Mouse (Mus musculus) heart, postnatal 0 days (tissue): ENCODE measurements around the gene Fam183b. TPM values are rescaled to one million over a fixed set of nuclear protein-coding genes. Genes with fewer than 3 reads are reported as not detected.
"Not testable (repeated sequence)": the region's sequence is repeated elsewhere in the genome, so short reads cannot be mapped to it uniquely, and the experiment has no call there.

Source experiments
- ATAC-seq: fragments of 200-750 bp; cut with Nextera tagmentation; 2 replicates; pipeline ENCODE4 v1.8.0; 2017; ENCODE audit warnings: low read depth, moderate number of reproducible peaks, moderate library complexity; ENCODE audit not compliant: insufficient read depth
- DNase-seq: peaks from one replicate; pipeline ENCODE4 v3.0.0-alpha.2; 2016; ENCODE audit warnings: low spot score
- H3K27ac ChIP-seq: fragments of 300-500 bp; sonication (generic); 2 replicates; pipeline ENCODE4 v1.5.1; 2014; ENCODE audit warnings: low read depth, mild to moderate bottlenecking
- H3K27me3 ChIP-seq: fragments of 300-500 bp; sonication (generic); 2 replicates; pipeline ENCODE4 v1.6.1; 2014; ENCODE audit warnings: low read length, mixed read lengths; ENCODE audit not compliant: control insufficient read depth, insufficient read depth
- H3K36me3 ChIP-seq: fragments of 300-500 bp; sonication (generic); replicated peaks from 2 replicates; pipeline ENCODE4 v1.6.1; 2014; ENCODE audit warnings: low read length, mixed read lengths; ENCODE audit not compliant: control insufficient read depth, insufficient read depth
- H3K4me1 ChIP-seq: fragments of 300-500 bp; sonication (generic); 2 replicates; pipeline ENCODE4 v1.6.1; 2014; ENCODE audit warnings: antibody characterized with exemption; ENCODE audit not compliant: control insufficient read depth, insufficient read depth
- H3K4me2 ChIP-seq: fragments of 300-500 bp; sonication (generic); 2 replicates; pipeline ENCODE4 v1.6.1; 2014; ENCODE audit warnings: low read depth, mild to moderate bottlenecking, low read length, moderate library complexity
- H3K4me3 ChIP-seq: fragments of 300-500 bp; sonication (generic); 2 replicates; pipeline ENCODE4 v1.5.1; 2014; ENCODE audit warnings: low read depth, low read length
- H3K9ac ChIP-seq: fragments of 300-500 bp; sonication (generic); replicated peaks from 2 replicates; pipeline ENCODE4 v1.6.1; 2014; ENCODE audit warnings: low read depth, low read length, mixed read lengths
- H3K9me3 ChIP-seq: fragments of 300-500 bp; sonication (generic); replicated peaks from 2 replicates; pipeline ENCODE4 v1.6.1; 2016; ENCODE audit warnings: low read length; ENCODE audit not compliant: control insufficient read depth
- CTCF ChIP-seq: IDR thresholded peaks from 2 replicates; pipeline ENCODE4 v1.5.1; 2016; ENCODE audit warnings: antibody characterized with exemption, control low read depth, low read depth
- EP300 ChIP-seq: IDR thresholded peaks from 2 replicates; pipeline ENCODE4 v1.6.1; 2016; ENCODE audit warnings: antibody characterized with exemption, low read depth
- WGBS: fragments of 180-500 bp; shearing (Covaris S2); extraction: QIAGEN DNeasy Blood & Tissue Kit; methylation state at CpG from one replicate; pipeline ENCODE4 v1.1.7; 2014; 5-methylcytosine and 5-hydroxymethylcytosine counted together
- polyA plus RNA-seq: library from polyadenylated mRNA; unstranded; fragments of >200 nt; fragmentation: Nextera tagmentation; extraction: Ambion mirVana; gene quantifications from 2 replicates; pipeline ENCODE4 v1.2.1, GENCODE M21; 2015
- total RNA-seq: library from RNA; depleted of rRNA; stranded (reverse); fragments of >200 nt; gene quantifications from 2 replicates; pipeline ENCODE4 v1.2.3, GENCODE M21; 2014; ENCODE audit warnings: low replicate concordance; rRNA removed

Fam183b gene
- total and polyA plus RNA-seq, 2 experiments from 2014 or later = 0.87 TPM; not detected in 1

DNA sequence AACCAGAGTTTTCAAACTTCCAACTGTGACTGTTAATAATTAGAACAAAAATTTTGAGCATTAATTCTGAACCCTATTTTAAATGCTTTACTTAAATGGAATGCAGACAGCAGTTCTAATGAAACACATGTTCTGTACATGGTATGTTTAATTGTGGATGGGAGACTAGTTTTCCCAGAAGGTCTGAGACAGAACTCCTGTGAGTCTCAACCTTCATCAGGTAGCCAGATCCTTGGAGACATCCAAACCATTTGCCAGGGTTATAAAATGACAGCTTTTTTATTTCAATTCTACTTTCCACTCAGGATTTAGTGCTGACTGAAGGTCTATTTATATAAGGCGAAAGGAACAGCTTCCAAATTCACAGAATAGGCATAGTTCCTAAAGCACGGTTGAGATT lies 49.3 kb downstream of the Fam183b start, which contains the start of gene Olfr316:
Gene Olfr316 (plus strand): TSS at position 301 of the 400 bp plus-strand sequence.
- DNase-seq (no peak), ATAC-seq (no peak)
- TF ChIP-seq CTCF (no peak), EP300 (no peak)
- H3K27me3 ChIP-seq = no peaks in the 10 kb centered on the region
- no peaks in the 10 kb centered on the region for H3K36me3 ChIP-seq
- no peak within 1 kb of the TSS for H3K27ac ChIP-seq
- H3K4me2 ChIP-seq = no peak within 1 kb of the TSS
- 73% methylated on average over 2 of the region's 2 CpGs for WGBS
- no peak within 1 kb of the TSS for H3K4me3 ChIP-seq
- no peaks in the 10 kb centered on the region for H3K4me1 ChIP-seq
- H3K9me3 ChIP-seq = no peaks in the 10 kb centered on the region
- H3K9ac ChIP-seq = no peak within 1 kb of the TSS

DNA sequence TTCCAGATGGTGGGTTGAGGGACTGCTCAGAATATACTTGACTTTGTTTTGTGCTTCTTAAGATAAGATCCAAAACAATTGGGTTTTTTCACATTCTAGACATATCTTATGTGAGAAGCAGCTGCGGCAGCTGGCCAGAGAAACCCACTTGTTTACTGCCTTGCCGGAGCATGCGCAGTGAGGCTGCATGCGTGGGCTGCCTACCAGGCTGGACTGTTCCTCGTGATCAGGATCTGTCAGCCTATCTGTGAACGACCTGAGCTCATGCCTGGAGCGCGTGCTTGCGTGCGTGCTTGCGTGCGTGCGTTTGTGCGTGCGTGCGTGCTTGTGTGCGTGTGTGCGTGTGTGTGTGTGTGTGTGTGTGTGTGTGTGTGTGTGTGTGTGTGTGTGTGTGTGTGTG lies 50.7 kb downstream of the Fam183b start:
- ATAC-seq, H3K27ac ChIP-seq, H3K9ac ChIP-seq, H3K4me3 ChIP-seq, H3K4me2 ChIP-seq, H3K27me3 ChIP-seq, H3K36me3 ChIP-seq, DNase-seq, H3K9me3 ChIP-seq, H3K4me1 ChIP-seq: not testable (repeated sequence)
- WGBS = 86% methylated on average over 18 of the region's 18 CpGs

Other genes with a start within 250 kb of the Fam183b start
- gene Olfr328, start 246.3 kb downstream of the Fam183b start, total RNA-seq = not detected in 2 replicates
- gene Olfr328, start 246.3 kb downstream of the Fam183b start, polyA plus RNA-seq = not detected in 2 replicates
- gene Olfr224, start 231.4 kb downstream of the Fam183b start, total RNA-seq = not detected in 2 replicates
- gene Olfr224, start 231.4 kb downstream of the Fam183b start, polyA plus RNA-seq = not detected in 2 replicates
- gene Olfr325, start 224.2 kb downstream of the Fam183b start, total RNA-seq = not detected in 2 replicates
- not detected in 2 replicates for gene Olfr325, start 224.2 kb downstream of the Fam183b start, polyA plus RNA-seq
- gene Olfr324, start 206.8 kb downstream of the Fam183b start, total RNA-seq = not detected in 2 replicates
- not detected in 2 replicates for gene Olfr324, start 206.8 kb downstream of the Fam183b start, polyA plus RNA-seq
- gene 2210407C18Rik, start 185.9 kb downstream of the Fam183b start, total RNA-seq = not detected in 2 replicates
- not detected in 2 replicates for gene 2210407C18Rik, start 185.9 kb downstream of the Fam183b start, polyA plus RNA-seq
- not detected in 2 replicates for gene Olfr323, start 171.5 kb downstream of the Fam183b start, total RNA-seq
- not detected in 2 replicates for gene Olfr323, start 171.5 kb downstream of the Fam183b start, polyA plus RNA-seq
- gene Trim58, start 161.5 kb downstream of the Fam183b start, total RNA-seq = not detected in 2 replicates
- gene Trim58, start 161.5 kb downstream of the Fam183b start, polyA plus RNA-seq = 0.05 TPM in 1 of 2 replicates, not detected in the other
- gene Olfr322, start 143.2 kb downstream of the Fam183b start, total RNA-seq = not detected in 2 replicates
- not detected in 2 replicates for gene Olfr322, start 143.2 kb downstream of the Fam183b start, polyA plus RNA-seq
- gene Olfr320, start 120.9 kb downstream of the Fam183b start, total RNA-seq = not detected in 2 replicates
- not detected in 2 replicates for gene Olfr320, start 120.9 kb downstream of the Fam183b start, polyA plus RNA-seq
- gene Olfr319, start 102.8 kb downstream of the Fam183b start, total RNA-seq = not detected in 2 replicates
- gene Olfr319, start 102.8 kb downstream of the Fam183b start, polyA plus RNA-seq = not detected in 2 replicates
- not detected in 2 replicates for gene Olfr318, start 77.9 kb downstream of the Fam183b start, total RNA-seq
- not detected in 2 replicates for gene Olfr318, start 77.9 kb downstream of the Fam183b start, polyA plus RNA-seq
- gene Olfr317, start 62.7 kb downstream of the Fam183b start, total RNA-seq = not detected in 2 replicates
- gene Olfr317, start 62.7 kb downstream of the Fam183b start, polyA plus RNA-seq = not detected in 2 replicates
- not detected in 2 replicates for gene Olfr316, start 49.2 kb downstream of the Fam183b start, total RNA-seq
- not detected in 2 replicates for gene Olfr316, start 49.2 kb downstream of the Fam183b start, polyA plus RNA-seq
- gene Olfr315, start 28.8 kb downstream of the Fam183b start, total RNA-seq = not detected in 2 replicates
- not detected in 2 replicates for gene Olfr315, start 28.8 kb downstream of the Fam183b start, polyA plus RNA-seq
- gene Olfr314, start 19.0 kb downstream of the Fam183b start, total RNA-seq = not detected in 2 replicates
- gene Olfr314, start 19.0 kb downstream of the Fam183b start, polyA plus RNA-seq = not detected in 2 replicates
- gene Olfr313, start 13.0 kb upstream of the Fam183b start, total RNA-seq = 0.12 TPM in 1 of 2 replicates, not detected in the other
- gene Olfr313, start 13.0 kb upstream of the Fam183b start, polyA plus RNA-seq = 0.04 TPM in 1 of 2 replicates, not detected in the other
- gene Olfr312, start 27.3 kb upstream of the Fam183b start, total RNA-seq = 0.35 TPM in 1 of 2 replicates, not detected in the other
- 0.05 TPM in 1 of 2 replicates, not detected in the other for gene Olfr312, start 27.3 kb upstream of the Fam183b start, polyA plus RNA-seq
- not detected in 2 replicates for gene Olfr311, start 37.3 kb upstream of the Fam183b start, total RNA-seq
- gene Olfr311, start 37.3 kb upstream of the Fam183b start, polyA plus RNA-seq = 0.07 TPM in 1 of 2 replicates, not detected in the other
- 2.5 and 2.7 TPM in 2 replicates for gene Gm12258, start 45.2 kb upstream of the Fam183b start, total RNA-seq
- 2.1 and 2.7 TPM in 2 replicates for gene Gm12258, start 45.2 kb upstream of the Fam183b start, polyA plus RNA-seq
- gene 2810021J22Rik, start 65.3 kb upstream of the Fam183b start, total RNA-seq = 1.4 and 1.5 TPM in 2 replicates
- gene 2810021J22Rik, start 65.3 kb upstream of the Fam183b start, polyA plus RNA-seq = 2.2 and 3.4 TPM in 2 replicates
- gene Zfp39, start 102.3 kb upstream of the Fam183b start, total RNA-seq = 4.1 and 6.6 TPM in 2 replicates
- 2.2 TPM in 2 replicates for gene Zfp39, start 102.3 kb upstream of the Fam183b start, polyA plus RNA-seq
- not detected in 2 replicates for gene Btnl10, start 115.9 kb upstream of the Fam183b start, total RNA-seq
- gene Btnl10, start 115.9 kb upstream of the Fam183b start, polyA plus RNA-seq = 0.07 TPM in 1 of 2 replicates, not detected in the other
- gene Rnf187, start 137.0 kb upstream of the Fam183b start, total RNA-seq = 301 and 362 TPM in 2 replicates
- 145 and 147 TPM in 2 replicates for gene Rnf187, start 137.0 kb upstream of the Fam183b start, polyA plus RNA-seq
- gene Hist3h2ba, start 147.0 kb upstream of the Fam183b start, total RNA-seq = 26.3 and 44.3 TPM in 2 replicates
- 7.0 and 8.2 TPM in 2 replicates for gene Hist3h2ba, start 147.0 kb upstream of the Fam183b start, polyA plus RNA-seq
- gene Hist3h2a, start 152.7 kb upstream of the Fam183b start, total RNA-seq = 90.4 and 94.8 TPM in 2 replicates
- 43.1 and 63.4 TPM in 2 replicates for gene Hist3h2a, start 152.7 kb upstream of the Fam183b start, polyA plus RNA-seq
- gene Trim17, start 152.7 kb upstream of the Fam183b start, total RNA-seq = 0.62 TPM in 1 of 2 replicates, not detected in the other
- gene Trim17, start 152.7 kb upstream of the Fam183b start, polyA plus RNA-seq = 0.26 and 0.33 TPM in 2 replicates
- gene Trim11, start 176.1 kb upstream of the Fam183b start, total RNA-seq = 36.8 and 37.4 TPM in 2 replicates
- 26.0 and 26.5 TPM in 2 replicates for gene Trim11, start 176.1 kb upstream of the Fam183b start, polyA plus RNA-seq